ENCODE assay signal across 8 mouse cellular contexts in the genomic region with DNA sequence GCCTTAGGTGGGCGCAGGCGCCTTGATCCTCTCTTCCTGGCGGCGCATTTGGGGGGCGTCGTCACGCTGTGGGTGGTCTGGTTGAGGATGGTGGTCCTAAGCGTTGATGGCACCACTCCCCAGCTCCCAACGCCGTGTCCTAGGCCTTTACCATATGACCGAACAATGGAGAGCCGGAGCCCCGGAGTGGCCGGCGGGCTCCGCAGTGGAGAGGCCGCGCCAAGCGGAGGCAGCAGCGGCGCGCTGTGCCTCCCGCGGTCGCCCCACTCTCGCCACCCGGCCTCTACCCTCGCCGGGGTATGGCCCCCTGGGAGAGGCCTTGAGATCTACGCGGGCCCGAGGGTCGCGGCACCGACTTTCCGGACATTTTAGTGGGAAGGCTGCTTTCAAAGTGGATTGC. TPM values are rescaled to one million over a fixed set of nuclear protein-coding genes. Genes with fewer than 3 reads are reported as not detected.
A peak's percentile ranks its signal among the peaks of the same experiment; 100 is the strongest.
DNase-seq lines count a peak whose midpoint lies in the region; ATAC-seq lines count a peak whose summit lies in the region.

No protein-coding gene starts in this region.

- peaks cover 29% of the 10 kb centered on the region for H3K36me3 ChIP-seq in limb, embryonic 12.5 days
- peaks cover 27% of the 10 kb centered on the region for H3K36me3 ChIP-seq in neural tube, embryonic 12.5 days

- H3K4me2 ChIP-seq in limb, embryonic 12.5 days, result peak overlapping the region; percentile 81
- H3K4me2 ChIP-seq in neural tube, embryonic 12.5 days (replicated peaks), result peak overlapping the region; percentile 80

- peak; percentile 42 to 52 for DNase-seq in adrenal gland, adult 18-20 months (ENCODE audit: low spot score in 2 of 2)
- DNase-seq in adrenal gland, adult (ENCODE audit: inconsistent age in 2 of 2, low spot score in 1 of 2), result no peak
- DNase-seq in ovary, postnatal 10 days (ENCODE audit: low spot score), result peak; percentile 28
- DNase-seq in ovary, adult 18-20 months (ENCODE audit: low spot score), result no peak
- peak; percentile 52 for DNase-seq in gastrocnemius, postnatal 25 days
- no peak for DNase-seq in thymus, postnatal 14 days

- ATAC-seq in limb, embryonic 12.5 days (ENCODE audit: insufficient number of reproducible peaks, insufficient read depth, low FRiP score, low TSS enrichment, low read depth), result peak; percentile 12
- peak; percentile 63 for ATAC-seq in neural tube, embryonic 12.5 days (ENCODE audit: low FRiP score, low read depth)

- H3K27me3 ChIP-seq in limb, embryonic 12.5 days, result no peaks in the 10 kb centered on the region
- no peaks in the 10 kb centered on the region for H3K27me3 ChIP-seq in neural tube, embryonic 12.5 days (replicated peaks)

- H3K9ac ChIP-seq in limb, embryonic 12.5 days (replicated peaks), result peak overlapping the region; percentile 90
- peak overlapping the region; percentile 78 for H3K9ac ChIP-seq in neural tube, embryonic 12.5 days

- peak overlapping the region; percentile 97 for H3K27ac ChIP-seq in limb, embryonic 12.5 days
- peak overlapping the region; percentile 83 for H3K27ac ChIP-seq in neural tube, embryonic 12.5 days

- H3K9me3 ChIP-seq in limb, embryonic 12.5 days, result no peaks in the 10 kb centered on the region
- no peaks in the 10 kb centered on the region for H3K9me3 ChIP-seq in neural tube, embryonic 12.5 days

- H3K4me1 ChIP-seq in limb, embryonic 12.5 days (replicated peaks), result peaks cover 18% of the 10 kb centered on the region
- H3K4me1 ChIP-seq in neural tube, embryonic 12.5 days, result peaks cover 28% of the 10 kb centered on the region

- WGBS in limb, embryonic 12.5 days, result under 1% methylated on average over 35 of the region's 36 CpGs
- 0% methylated on average over 36 of the region's 36 CpGs for WGBS in neural tube, embryonic 12.5 days

- H3K4me3 ChIP-seq in limb, embryonic 12.5 days (replicated peaks), result peak overlapping the region; percentile 87
- H3K4me3 ChIP-seq in neural tube, embryonic 12.5 days, result peak overlapping the region; percentile 82

RNA-seq across cellular contexts. Expression of a gene that starts 0.4 kb away (rescaled TPM):
- total RNA-seq in adrenal gland, adult 18-20 months (2021), result under 1 TPM; 0.19 to 0.23 TPM
- 1 to 10 TPM; 1.6 to 2.3 TPM for total RNA-seq in gastrocnemius, postnatal 25 days (2021)
- 0.74 and 0.90 TPM in 2 replicates for polyA plus RNA-seq in limb, embryonic 12.5 days (2016; fragmentation: Nextera tagmentation; extraction: Ambion mirVana)
- polyA plus RNA-seq in neural tube, embryonic 12.5 days (2016; fragmentation: Nextera tagmentation; extraction: Ambion mirVana), result 0.54 and 0.66 TPM in 2 replicates

RNA-seq across cellular contexts. Expression of a gene that starts 0.6 kb away (rescaled TPM):
- total RNA-seq in adrenal gland, adult 18-20 months (2021), result 1,000 to 10,000 TPM; 1,052 to 1,177 TPM
- total RNA-seq in gastrocnemius, postnatal 25 days (2021), result 100 to 1,000 TPM; 232 to 471 TPM
- polyA plus RNA-seq in limb, embryonic 12.5 days (2016; fragmentation: Nextera tagmentation; extraction: Ambion mirVana), result 105 TPM in 2 replicates
- polyA plus RNA-seq in neural tube, embryonic 12.5 days (2016; fragmentation: Nextera tagmentation; extraction: Ambion mirVana), result 124 and 133 TPM in 2 replicates

RNA-seq across cellular contexts. Expression of a gene that starts 8.8 kb away (rescaled TPM):
- total RNA-seq in adrenal gland, adult 18-20 months (2021), result not detected
- not detected for total RNA-seq in gastrocnemius, postnatal 25 days (2021)
- polyA plus RNA-seq in limb, embryonic 12.5 days (2016; fragmentation: Nextera tagmentation; extraction: Ambion mirVana), result not detected in 2 replicates
- polyA plus RNA-seq in neural tube, embryonic 12.5 days (2016; fragmentation: Nextera tagmentation; extraction: Ambion mirVana), result not detected in 2 replicates

RNA-seq across cellular contexts. Expression of a gene that starts 26.2 kb away (rescaled TPM):
- not detected for total RNA-seq in adrenal gland, adult 18-20 months (2021)
- total RNA-seq in gastrocnemius, postnatal 25 days (2021), result not detected
- polyA plus RNA-seq in limb, embryonic 12.5 days (2016; fragmentation: Nextera tagmentation; extraction: Ambion mirVana), result 0.44 and 0.47 TPM in 2 replicates
- 0.17 and 0.33 TPM in 2 replicates for polyA plus RNA-seq in neural tube, embryonic 12.5 days (2016; fragmentation: Nextera tagmentation; extraction: Ambion mirVana)

RNA-seq across cellular contexts. Expression of a gene that starts 56.4 kb away (rescaled TPM):
- total RNA-seq in adrenal gland, adult 18-20 months (2021), result under 1 TPM in 1 of 2 experiments, not detected in 1; 0.29 TPM
- total RNA-seq in gastrocnemius, postnatal 25 days (2021), result not detected
- polyA plus RNA-seq in limb, embryonic 12.5 days (2016; fragmentation: Nextera tagmentation; extraction: Ambion mirVana), result not detected in 2 replicates
- polyA plus RNA-seq in neural tube, embryonic 12.5 days (2016; fragmentation: Nextera tagmentation; extraction: Ambion mirVana), result 0.11 TPM in 1 of 2 replicates, not detected in the other

Comparison
In these comparisons a context has a peak if more than half of its experiments do, and no peak if none do; other contexts are left out.
1. DNase-seq: peak in adrenal gland, adult 18-20 months (2 of 2), ovary, postnatal 10 days (single experiment) and gastrocnemius, postnatal 25 days (single experiment); none in adrenal gland, adult (0 of 2), ovary, adult 18-20 months (single experiment) and thymus, postnatal 14 days (single experiment).